Comparison of ENCODE assay signal across 10 mouse cellular contexts in genomic region chr7:122045181-122045634, GRCm38 (mm10). TPM values are rescaled to one million over a fixed set of nuclear protein-coding genes. Genes with fewer than 3 reads are reported as not detected.
DNase-seq lines count a peak whose midpoint lies in the region; ATAC-seq lines count a peak whose summit lies in the region.
"Had no signal": no experiment of that assay in that cellular context is flagged by ENCODE, and none has a peak within 500 bp of the region (broad histone marks: within the 10 kb centered on the region; RNA-seq: fewer than 3 reads in every experiment).

No protein-coding gene starts in this region.

- intact Hi-C loops in heart, postnatal 14 days (cut with DNase I), result no loop called here

- H3K27me3 ChIP-seq in lung, embryonic 16.5 days (ENCODE audit: control insufficient read depth, insufficient read depth, low read depth, low read length), result no peaks in the 10 kb centered on the region
- H3K27me3 ChIP-seq in midbrain, embryonic 13.5 days, result no peaks in the 10 kb centered on the region
- H3K27me3 ChIP-seq: embryonic facial prominence, embryonic 15.5 days; Patski had no signal

- H3K4me1 ChIP-seq in lung, embryonic 16.5 days (replicated peaks; ENCODE audit: control insufficient read depth, insufficient read depth, low read length), result no peaks in the 10 kb centered on the region
- H3K4me1 ChIP-seq in midbrain, embryonic 13.5 days (replicated peaks), result no peaks in the 10 kb centered on the region
- H3K4me1 ChIP-seq: embryonic facial prominence, embryonic 15.5 days had no signal

- peaks cover 9% of the 10 kb centered on the region for H3K36me3 ChIP-seq in lung, embryonic 16.5 days (ENCODE audit: control insufficient read depth, insufficient read depth, low read length)
- peaks cover 45% of the 10 kb centered on the region for H3K36me3 ChIP-seq in midbrain, embryonic 13.5 days

- H3K9ac ChIP-seq in lung, embryonic 16.5 days (ENCODE audit: low read length), result no peak overlapping the region
- H3K9ac ChIP-seq in midbrain, embryonic 13.5 days (replicated peaks), result no peak overlapping the region
- H3K9ac ChIP-seq: embryonic facial prominence, embryonic 15.5 days had no signal

- DNase-seq in urinary bladder, postnatal 14 days (ENCODE audit: low spot score), result peak; percentile 41
- DNase-seq in urinary bladder, postnatal 36 days (ENCODE audit: low spot score in 2 of 2), result no peak
- DNase-seq in heart, postnatal 14 days, result peak; percentile 54 to 76
- DNase-seq in B cell, adult 2 months, result no peak
- no peak for DNase-seq in cerebellum, adult 9-10 months
- DNase-seq in spleen, postnatal 36 days (ENCODE audit: low spot score in 2 of 2), result no peak

- H3K9me3 ChIP-seq in lung, embryonic 16.5 days (ENCODE audit: control insufficient read depth, low read length), result no peaks in the 10 kb centered on the region
- no peaks in the 10 kb centered on the region for H3K9me3 ChIP-seq in midbrain, embryonic 13.5 days
- H3K9me3 ChIP-seq: embryonic facial prominence, embryonic 15.5 days had no signal

- peak; percentile 90 for ATAC-seq in lung, embryonic 16.5 days (ENCODE audit: low read depth)
- no peak for ATAC-seq in midbrain, embryonic 13.5 days
- ATAC-seq: Patski had no signal

- H3K4me2 ChIP-seq in lung, embryonic 16.5 days (ENCODE audit: low read depth, low read length), result no peak overlapping the region
- H3K4me2 ChIP-seq in midbrain, embryonic 13.5 days (replicated peaks), result no peak overlapping the region
- H3K4me2 ChIP-seq: embryonic facial prominence, embryonic 15.5 days had no signal

- WGBS in lung, embryonic 16.5 days, result 59% methylated on average over 4 of the region's 4 CpGs
- WGBS in midbrain, embryonic 13.5 days, result 94% methylated on average over 4 of the region's 4 CpGs

- no peak overlapping the region for H3K4me3 ChIP-seq in lung, embryonic 16.5 days (ENCODE audit: low read length)
- H3K4me3 ChIP-seq in midbrain, embryonic 13.5 days (replicated peaks), result no peak overlapping the region
- H3K4me3 ChIP-seq: embryonic facial prominence, embryonic 15.5 days had no signal

- peak overlapping the region; percentile 68 for H3K27ac ChIP-seq in lung, embryonic 16.5 days (ENCODE audit: low read length)
- H3K27ac ChIP-seq in midbrain, embryonic 13.5 days, result no peak overlapping the region
- H3K27ac ChIP-seq: embryonic facial prominence, embryonic 15.5 days had no signal

RNA-seq across cellular contexts. Expression of gene Ubfd1, which starts 21.8 kb away (rescaled TPM):
- total RNA-seq in heart, postnatal 14 days (2021), result 10 to 100 TPM; 33.0 to 39.6 TPM
- polyA plus RNA-seq in lung, embryonic 16.5 days (2015; fragmentation: Nextera tagmentation; extraction: Ambion mirVana), result 43.5 and 44.4 TPM in 2 replicates
- polyA plus RNA-seq in midbrain, embryonic 13.5 days (2015; fragmentation: Nextera tagmentation; extraction: Ambion mirVana), result 69.5 and 74.8 TPM in 2 replicates

RNA-seq across cellular contexts. Expression of gene Ears2, which starts 21.9 kb away (rescaled TPM):
- 10 to 100 TPM; 10.0 to 12.6 TPM for total RNA-seq in heart, postnatal 14 days (2021)
- 12.2 and 12.8 TPM in 2 replicates for polyA plus RNA-seq in lung, embryonic 16.5 days (2015; fragmentation: Nextera tagmentation; extraction: Ambion mirVana)
- 10.4 and 10.7 TPM in 2 replicates for polyA plus RNA-seq in midbrain, embryonic 13.5 days (2015; fragmentation: Nextera tagmentation; extraction: Ambion mirVana)

RNA-seq across cellular contexts. Expression of gene Gga2, which starts 24.2 kb away (rescaled TPM):
- 10 to 100 TPM; 28.7 to 29.6 TPM for total RNA-seq in heart, postnatal 14 days (2021)
- 65.7 and 67.3 TPM in 2 replicates for polyA plus RNA-seq in lung, embryonic 16.5 days (2015; fragmentation: Nextera tagmentation; extraction: Ambion mirVana)
- 55.4 and 58.0 TPM in 2 replicates for polyA plus RNA-seq in midbrain, embryonic 13.5 days (2015; fragmentation: Nextera tagmentation; extraction: Ambion mirVana)

RNA-seq across cellular contexts. Expression of gene Ndufab1, which starts 56.5 kb away (rescaled TPM):
- 1,000 to 10,000 TPM; 1,455 to 1,530 TPM for total RNA-seq in heart, postnatal 14 days (2021)
- polyA plus RNA-seq in lung, embryonic 16.5 days (2015; fragmentation: Nextera tagmentation; extraction: Ambion mirVana), result 564 and 584 TPM in 2 replicates
- 635 and 660 TPM in 2 replicates for polyA plus RNA-seq in midbrain, embryonic 13.5 days (2015; fragmentation: Nextera tagmentation; extraction: Ambion mirVana)

Comparison
In these comparisons a context has a peak if more than half of its experiments do, and no peak if none do; other contexts are left out.
1. DNase-seq: peak in urinary bladder, postnatal 14 days (single experiment) and heart, postnatal 14 days (2 of 2); none in urinary bladder, postnatal 36 days (0 of 2), B cell, adult 2 months (0 of 2), cerebellum, adult 9-10 months (single experiment) and spleen, postnatal 36 days (0 of 2).